Comparison of ENCODE assay signal across 14 mouse cellular contexts in genomic region chr5:147363054-147363453, GRCm38 (mm10). TPM values are rescaled to one million over a fixed set of nuclear protein-coding genes. Genes with fewer than 3 reads are reported as not detected.
DNase-seq lines count a peak whose midpoint lies in the region; ATAC-seq lines count a peak whose summit lies in the region.
"Had no signal": no experiment of that assay in that cellular context is flagged by ENCODE, and none has a peak within 500 bp of the region (broad histone marks: within the 10 kb centered on the region; RNA-seq: fewer than 3 reads in every experiment).

No protein-coding gene starts in this region.

- peak; percentile 8 to 17 for DNase-seq in heart, postnatal 10 days
- DNase-seq in heart, postnatal 25 days (ENCODE audit: low spot score): no peak
- peak; percentile 79 to 85 for DNase-seq in B cell, adult 2 months
- DNase-seq in hindbrain, embryonic 11.5 days (ENCODE audit: low spot score): no peak
- no peak for DNase-seq in left cerebral cortex, adult 11 months (ENCODE audit: low spot score)
- no peak for DNase-seq in kidney, adult 11 months

- no peaks in the 10 kb centered on the region for H3K27me3 ChIP-seq in hindbrain, embryonic 11.5 days (ENCODE audit: control insufficient read depth, insufficient read depth, low read length)
- H3K27me3 ChIP-seq: neural tube, embryonic 13.5 days had no signal

- 82% methylated on average over 12 of the region's 12 CpGs for WGBS in hindbrain, embryonic 11.5 days

- H3K4me3 ChIP-seq in hindbrain, embryonic 11.5 days (ENCODE audit: low read depth, low read length): no peak overlapping the region
- H3K4me3 ChIP-seq: neural tube, embryonic 13.5 days had no signal

- H3K9me3 ChIP-seq in hindbrain, embryonic 11.5 days (ENCODE audit: control insufficient read depth, low read length): no peaks in the 10 kb centered on the region
- H3K9me3 ChIP-seq: neural tube, embryonic 13.5 days had no signal

- intact Hi-C loops in heart, postnatal 10 days (cut with DNase I): no loop called here
- intact Hi-C loops in heart, postnatal 25 days (cut with DNase I): no loop called here

- no peaks in the 10 kb centered on the region for H3K36me3 ChIP-seq in hindbrain, embryonic 11.5 days (ENCODE audit: control insufficient read depth, insufficient read depth, low read length)
- H3K36me3 ChIP-seq: neural tube, embryonic 13.5 days had no signal

- H3K4me2 ChIP-seq in hindbrain, embryonic 11.5 days (replicated peaks; ENCODE audit: low read depth, low read length): no peak overlapping the region
- H3K4me2 ChIP-seq: neural tube, embryonic 13.5 days had no signal

- no peak overlapping the region for H3K9ac ChIP-seq in hindbrain, embryonic 11.5 days (ENCODE audit: low read depth, low read length)
- H3K9ac ChIP-seq: neural tube, embryonic 13.5 days had no signal

- H3K4me1 ChIP-seq in hindbrain, embryonic 11.5 days (replicated peaks; ENCODE audit: control insufficient read depth, insufficient read depth, low read length): no peaks in the 10 kb centered on the region
- H3K4me1 ChIP-seq: neural tube, embryonic 13.5 days had no signal

- ATAC-seq in common myeloid progenitor, adult 5-6 weeks (replicated peaks; ENCODE audit: low read depth, poor library complexity, severe bottlenecking): peak; percentile 72
- peak; percentile 70 for ATAC-seq in neutrophil, adult 5-6 weeks (ENCODE audit: extremely low read depth, insufficient number of reproducible peaks, low FRiP score, poor library complexity, severe bottlenecking)
- no peak for ATAC-seq in hindbrain, embryonic 11.5 days (ENCODE audit: low FRiP score)

- no peak overlapping the region for H3K27ac ChIP-seq in hindbrain, embryonic 11.5 days (ENCODE audit: low read depth, low read length)
- H3K27ac ChIP-seq: neural tube, embryonic 13.5 days had no signal

RNA-seq across cellular contexts. Expression of gene Flt3, which starts 37.2 kb away (rescaled TPM):
- under 1 TPM; 0.07 to 0.12 TPM for total RNA-seq in heart, postnatal 10 days (2021)
- total RNA-seq in heart, postnatal 25 days (2021): under 1 TPM; 0.08 to 0.10 TPM
- total RNA-seq in common myeloid progenitor, adult 5-6 weeks (2017): 100 and 112 TPM in 2 replicates
- 2.0 and 2.1 TPM in 2 replicates for total RNA-seq in neutrophil, adult 5-6 weeks (2017)
- polyA plus RNA-seq in hindbrain, embryonic 11.5 days (2014; fragmentation: Nextera tagmentation; extraction: Ambion mirVana): 0.14 and 0.15 TPM in 2 replicates

RNA-seq across cellular contexts. Expression of gene Urad, which starts 40.8 kb away (rescaled TPM):
- not detected for total RNA-seq in heart, postnatal 10 days (2021)
- not detected for total RNA-seq in heart, postnatal 25 days (2021)
- total RNA-seq in common myeloid progenitor, adult 5-6 weeks (2017): not detected in 2 replicates
- total RNA-seq in neutrophil, adult 5-6 weeks (2017): not detected in 2 replicates
- not detected in 2 replicates for polyA plus RNA-seq in hindbrain, embryonic 11.5 days (2014; fragmentation: Nextera tagmentation; extraction: Ambion mirVana)
- total RNA-seq: ES-E14 had no signal
- polyA plus RNA-seq: heart, postnatal 0 days; lung, embryonic 16.5 days; neural tube, embryonic 13.5 days; stomach, embryonic 16.5 days had no signal

RNA-seq across cellular contexts. Expression of gene Cdx2, which starts 56.0 kb away (rescaled TPM):
- total RNA-seq in heart, postnatal 10 days (2021): not detected
- not detected for total RNA-seq in heart, postnatal 25 days (2021)
- not detected in 2 replicates for total RNA-seq in common myeloid progenitor, adult 5-6 weeks (2017)
- total RNA-seq in neutrophil, adult 5-6 weeks (2017): not detected in 2 replicates
- polyA plus RNA-seq in hindbrain, embryonic 11.5 days (2014; fragmentation: Nextera tagmentation; extraction: Ambion mirVana): not detected in 2 replicates
- total RNA-seq: adrenal gland, postnatal 4 days had no signal
- polyA plus RNA-seq: heart, postnatal 0 days; lung, embryonic 16.5 days; neural tube, embryonic 13.5 days had no signal

Comparison
In these comparisons a context has a peak if more than half of its experiments do, and no peak if none do; other contexts are left out.
1. DNase-seq: peak in heart, postnatal 10 days (2 of 2) and B cell, adult 2 months (2 of 2); none in heart, postnatal 25 days (single experiment), hindbrain, embryonic 11.5 days (single experiment), left cerebral cortex, adult 11 months (single experiment) and kidney, adult 11 months (single experiment).
2. RNA of gene Flt3, which starts 37.2 kb away (total RNA-seq): 100 to 112 TPM in common myeloid progenitor, adult 5-6 weeks; 2.0 to 2.1 TPM in neutrophil, adult 5-6 weeks, 0.07 to 0.12 TPM in heart, postnatal 10 days and 0.08 to 0.10 TPM in heart, postnatal 25 days; every median in the first group is over 10 times any median in the second.